Mouse (Mus musculus): Measurements from ENCODE around the gene Gm20388.

Gm20388 gene

GRCm38 (mm10) chr8:120685097-120685496, 774.5 kb downstream of the Gm20388 start:
- DNase-seq (ENCODE audit: low spot score), result no peak

- no peak for DNase-seq (ENCODE audit: low spot score)
Observed at GRCm38 (mm10) chr8:120685591-120685990, 775.0 kb downstream of the Gm20388 start.

DNA sequence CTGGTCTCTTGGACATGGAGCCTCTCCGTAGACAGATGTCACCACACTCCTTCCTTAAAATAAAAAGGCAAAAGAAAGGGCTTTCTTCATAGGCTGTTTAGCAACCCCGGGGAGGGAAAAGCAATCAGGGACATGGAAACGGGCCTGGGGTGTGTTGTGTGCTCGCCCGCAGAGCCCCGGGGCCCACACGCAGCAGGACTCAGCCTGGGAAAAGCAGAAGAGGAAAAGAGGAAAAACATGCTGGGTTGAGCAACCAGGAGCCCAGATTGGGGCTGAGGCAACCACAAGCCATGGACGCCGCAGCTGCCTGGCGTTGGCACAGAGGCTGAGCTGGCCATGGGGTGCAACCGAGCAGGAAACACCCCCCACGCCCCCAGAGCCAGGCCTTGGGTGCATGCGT, 775.4 kb downstream of the Gm20388 start:
- no peak for DNase-seq (ENCODE audit: low spot score)

DNA sequence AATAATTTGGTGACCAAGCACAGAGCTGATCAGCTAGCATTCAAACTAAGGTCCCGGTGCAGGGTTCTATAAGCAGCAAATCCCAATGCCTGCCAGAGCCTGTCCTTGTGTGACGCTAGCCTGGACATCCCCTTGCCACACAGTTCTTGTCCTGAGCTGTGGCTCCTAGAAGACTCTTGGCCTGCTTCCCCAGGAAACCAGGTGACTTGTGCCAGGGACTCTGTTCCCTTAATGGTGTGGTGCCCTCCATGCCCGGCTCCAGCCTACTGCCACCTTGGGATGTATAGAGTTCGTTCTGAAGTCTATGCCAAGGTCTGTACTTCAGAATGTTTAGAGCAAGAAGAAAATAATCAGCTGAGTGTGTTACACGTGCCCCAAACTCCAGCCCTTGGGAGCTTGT, 775.9 kb downstream of the Gm20388 start:
- no peak for DNase-seq (ENCODE audit: low spot score)

- no peak for DNase-seq (ENCODE audit: low spot score)
Observed at GRCm38 (mm10) chr8:120687786-120688185, 777.1 kb downstream of the Gm20388 start.

DNA sequence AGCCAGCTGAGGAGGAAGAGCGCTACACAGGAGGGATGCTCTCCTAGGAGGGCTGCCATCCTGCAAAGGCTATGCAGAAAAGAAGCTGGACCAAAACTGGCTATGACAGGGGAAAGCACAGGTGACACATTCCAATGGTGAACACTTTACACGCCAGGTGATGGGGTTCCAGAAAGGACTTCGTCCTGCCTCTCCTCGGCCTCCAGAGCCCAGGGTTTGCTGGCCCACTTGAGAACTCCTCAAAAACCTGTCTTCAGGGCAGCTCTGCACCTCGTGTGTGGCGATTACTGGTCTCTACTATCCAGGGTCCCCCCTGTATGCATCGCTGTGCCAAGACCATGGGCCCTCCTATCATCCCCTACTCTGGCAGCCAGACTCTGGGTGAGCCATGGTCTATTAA, 777.9 kb downstream of the Gm20388 start:
- no peak for DNase-seq (ENCODE audit: low spot score)

DNA sequence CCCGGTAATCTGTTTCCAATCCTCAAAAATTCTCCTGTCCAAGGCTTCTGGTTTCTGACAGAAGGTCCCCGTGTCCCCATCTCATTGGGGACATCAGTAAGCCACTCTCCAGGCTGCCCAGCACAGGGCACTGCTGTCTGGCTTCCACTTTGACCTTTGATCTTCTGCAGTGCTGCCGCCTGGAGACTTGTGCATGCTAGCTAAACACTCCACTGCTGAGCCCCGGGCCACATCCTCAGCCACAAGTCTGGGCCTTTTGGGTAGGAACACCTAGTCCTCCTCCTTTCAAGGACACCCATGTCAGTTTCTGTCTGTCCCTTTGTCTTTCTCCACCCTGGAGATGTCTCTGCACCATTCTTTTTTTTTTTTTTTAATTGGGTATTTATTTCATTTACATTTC, 782.3 kb downstream of the Gm20388 start:
- no peak for DNase-seq (ENCODE audit: low spot score)

DNA sequence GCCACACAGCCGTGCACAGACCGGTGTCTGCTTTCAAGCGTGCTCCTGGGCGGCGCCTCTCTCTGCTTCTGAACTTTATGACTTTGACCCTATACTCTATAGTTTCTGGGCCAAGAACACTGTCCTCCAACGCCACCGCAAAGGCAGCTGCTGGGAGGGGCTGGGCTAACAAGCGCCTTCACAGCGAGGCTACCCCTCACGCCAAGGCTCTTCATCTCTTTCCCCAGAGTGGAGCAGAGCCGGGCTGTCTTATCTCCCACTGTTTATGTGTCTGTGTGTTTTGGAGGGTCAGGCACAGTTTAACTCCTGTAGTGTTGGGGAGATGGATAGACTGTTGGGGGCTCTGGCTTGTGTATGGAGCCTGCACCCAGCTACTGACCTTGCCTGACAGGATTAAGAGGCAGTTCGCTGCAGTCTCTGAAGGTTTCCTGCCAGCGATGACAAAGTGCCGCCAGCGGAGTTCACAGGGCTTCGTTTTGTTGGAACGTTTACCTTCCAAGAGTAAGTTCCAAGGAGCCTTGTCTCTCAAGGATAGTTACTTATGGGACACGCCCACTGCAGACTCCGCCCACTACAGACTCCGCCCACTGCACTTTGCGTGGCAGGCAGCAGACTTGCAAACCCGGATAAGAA, 783.3 kb downstream of the Gm20388 start:
- DNase-seq (ENCODE audit: low spot score), result peak; percentile 51

DNA sequence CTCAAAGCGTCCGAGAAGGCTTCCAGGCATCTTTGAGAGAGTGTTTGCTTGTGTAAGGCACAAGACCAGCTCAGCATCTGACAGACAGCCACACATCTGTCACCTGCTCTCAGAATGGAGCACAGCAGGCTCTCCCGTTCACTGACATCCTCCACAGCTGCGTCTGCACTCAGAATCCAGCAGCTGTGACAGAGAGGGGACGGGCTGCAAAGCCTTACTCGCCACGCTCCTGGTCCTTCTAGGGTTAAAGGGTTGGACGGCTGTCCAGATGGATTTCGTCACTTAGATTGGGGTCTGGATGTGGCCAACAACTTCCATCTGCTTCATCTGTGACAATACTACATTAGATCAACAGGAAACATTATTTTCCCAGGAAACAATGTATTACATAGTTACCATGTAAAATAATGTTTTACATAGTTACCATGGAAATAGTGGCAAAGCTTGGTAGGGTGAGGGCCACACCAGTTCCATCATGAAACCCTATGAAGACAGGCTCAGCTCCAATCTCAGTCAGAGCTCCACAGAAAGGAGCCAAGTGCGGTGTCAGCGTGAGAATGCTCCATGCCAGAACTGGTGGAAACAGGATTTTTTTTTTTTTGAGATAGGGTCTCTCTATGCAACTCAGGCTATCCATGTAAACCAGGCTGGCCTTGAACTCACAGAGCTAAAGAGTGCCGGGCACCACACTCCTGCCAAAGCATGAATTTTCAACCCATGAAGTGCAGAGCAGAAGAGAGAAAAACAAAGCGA, 785.9 kb downstream of the Gm20388 start:
- DNase-seq (ENCODE audit: low spot score), result no peak

DNA sequence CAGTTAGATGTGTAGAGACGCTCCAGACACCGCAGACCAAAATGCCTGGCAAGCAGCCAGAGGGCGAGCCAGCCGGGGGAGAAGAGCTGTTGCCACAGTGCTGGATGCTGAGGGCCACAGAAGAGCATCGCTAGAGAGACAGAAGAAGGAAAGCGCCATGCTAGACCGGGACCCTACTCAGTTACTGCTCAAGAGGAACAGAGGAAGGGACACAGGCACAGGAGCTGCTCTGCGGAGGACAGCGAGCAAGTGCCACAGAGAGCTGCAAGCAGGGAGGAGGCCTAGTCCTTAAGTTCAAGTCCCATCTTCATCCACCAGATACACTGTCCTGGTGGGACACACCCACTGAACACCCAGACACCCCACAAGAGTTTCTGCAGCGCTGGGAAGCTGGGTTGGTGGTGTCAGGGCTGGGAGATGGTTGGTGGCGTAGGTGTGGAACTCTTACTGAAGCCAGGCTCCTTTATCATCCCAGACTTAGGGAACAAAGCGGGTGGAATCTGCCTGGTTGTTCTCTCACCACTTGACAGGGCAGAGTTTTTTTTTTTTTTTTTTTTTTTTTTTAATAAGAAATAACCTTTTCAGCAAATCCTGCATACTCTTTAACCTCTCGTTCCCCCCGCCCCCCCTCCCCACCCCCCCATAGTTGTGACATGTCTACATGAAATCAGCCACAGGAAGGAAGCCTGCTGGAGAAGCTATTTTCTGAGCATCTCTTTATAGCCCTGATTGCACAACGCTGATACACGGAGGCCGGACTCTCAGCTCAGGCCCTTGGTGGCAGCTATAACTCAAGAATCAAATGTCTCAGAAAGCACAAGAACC, 786.7 kb downstream of the Gm20388 start:
- no peak for DNase-seq (ENCODE audit: low spot score)

DNA sequence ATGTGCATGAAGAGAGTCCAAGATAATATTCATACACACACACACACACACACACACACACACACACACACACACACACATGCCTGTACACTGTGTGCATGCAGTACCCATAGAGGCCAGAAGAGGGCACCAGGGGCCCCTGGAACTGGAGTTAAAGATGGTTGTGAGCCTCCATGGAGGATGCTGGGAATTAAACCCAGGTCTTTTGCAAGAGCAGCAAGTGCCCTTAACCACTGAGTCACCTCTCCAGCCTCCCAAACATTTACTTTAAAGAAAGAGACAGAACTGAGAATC, 787.3 kb downstream of the Gm20388 start:
- DNase-seq (ENCODE audit: low spot score), result no peak

DNA sequence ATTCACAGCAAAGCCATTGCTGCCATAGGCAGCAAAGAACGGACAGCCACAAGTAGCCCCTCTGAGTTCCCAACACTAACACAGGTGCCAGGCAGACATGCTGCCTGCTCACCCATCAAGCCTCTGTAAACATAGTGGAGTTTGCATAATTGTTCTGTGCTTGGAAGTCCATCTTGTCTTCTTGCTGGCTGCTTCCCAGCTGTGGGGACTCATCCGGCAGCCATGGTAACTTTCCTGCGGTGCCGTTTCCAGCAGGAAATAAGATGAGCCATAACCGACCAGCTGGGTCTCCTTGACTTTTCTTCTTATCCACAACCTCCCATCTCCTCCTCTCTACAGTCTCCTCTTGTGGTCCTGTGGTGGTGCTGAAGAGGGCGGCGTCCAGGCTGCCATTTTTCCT, 787.8 kb downstream of the Gm20388 start:
- no peak for DNase-seq (ENCODE audit: low spot score)

DNA sequence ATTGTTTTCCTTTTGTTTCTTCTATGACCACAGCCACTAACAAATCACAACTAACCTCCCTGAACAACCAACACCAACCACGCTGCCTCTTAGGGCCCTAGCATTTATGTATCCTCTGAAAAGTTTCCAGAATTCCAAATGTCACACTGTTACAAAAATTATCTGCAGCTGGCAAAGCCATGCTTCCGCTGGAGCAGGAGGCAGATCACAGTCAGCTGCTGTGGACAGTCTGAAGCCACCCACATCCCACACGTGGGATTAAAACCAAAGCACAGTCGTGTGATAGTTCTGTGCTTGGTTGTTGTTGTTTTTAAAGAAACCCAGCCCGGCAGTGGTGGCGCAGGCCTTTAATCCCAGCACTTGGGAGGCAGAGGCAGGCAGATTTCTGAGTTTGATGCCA, 788.4 kb downstream of the Gm20388 start:
- DNase-seq (ENCODE audit: low spot score), result no peak

DNA sequence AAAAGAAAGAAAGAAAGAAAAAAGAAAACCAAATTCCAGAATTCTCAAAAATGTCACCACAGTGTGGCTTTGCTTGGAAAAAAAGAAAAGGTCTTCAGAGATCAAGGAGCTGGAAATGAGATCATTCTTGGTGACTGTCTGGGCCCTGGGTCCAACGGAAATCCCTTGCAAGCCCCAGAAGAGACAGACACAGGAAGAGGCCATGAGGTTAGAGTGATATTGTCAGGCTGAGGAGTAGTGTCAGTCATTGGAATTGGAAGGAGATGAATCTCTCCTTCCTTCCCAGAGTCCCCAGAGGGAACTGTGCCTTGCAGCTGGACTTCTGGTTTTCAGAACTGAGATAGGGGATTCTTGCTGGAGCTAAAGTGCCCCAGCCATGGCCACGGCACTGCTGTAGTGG, 788.9 kb downstream of the Gm20388 start:
- DNase-seq (ENCODE audit: low spot score), result no peak

DNA sequence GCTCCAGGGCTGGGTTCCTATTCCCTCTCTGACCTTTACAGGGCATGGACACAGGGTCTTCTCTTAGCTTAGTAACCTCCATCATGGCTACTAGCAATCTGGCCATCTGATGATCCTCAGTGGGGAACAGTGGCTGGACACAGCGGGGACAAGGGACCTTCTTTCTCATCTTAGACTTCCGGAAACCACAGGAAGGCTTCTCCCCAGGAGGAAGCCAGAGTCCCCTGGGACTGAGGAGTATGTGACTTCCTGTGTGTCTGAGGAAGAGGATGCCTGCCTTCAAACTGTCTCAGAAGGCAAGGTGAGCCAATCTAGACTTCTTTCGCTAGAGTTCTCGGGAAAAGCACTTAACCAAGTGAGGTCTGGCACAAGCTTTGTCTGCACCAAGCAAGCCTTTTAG, 789.4 kb downstream of the Gm20388 start:
- no peak for DNase-seq (ENCODE audit: low spot score)

DNA sequence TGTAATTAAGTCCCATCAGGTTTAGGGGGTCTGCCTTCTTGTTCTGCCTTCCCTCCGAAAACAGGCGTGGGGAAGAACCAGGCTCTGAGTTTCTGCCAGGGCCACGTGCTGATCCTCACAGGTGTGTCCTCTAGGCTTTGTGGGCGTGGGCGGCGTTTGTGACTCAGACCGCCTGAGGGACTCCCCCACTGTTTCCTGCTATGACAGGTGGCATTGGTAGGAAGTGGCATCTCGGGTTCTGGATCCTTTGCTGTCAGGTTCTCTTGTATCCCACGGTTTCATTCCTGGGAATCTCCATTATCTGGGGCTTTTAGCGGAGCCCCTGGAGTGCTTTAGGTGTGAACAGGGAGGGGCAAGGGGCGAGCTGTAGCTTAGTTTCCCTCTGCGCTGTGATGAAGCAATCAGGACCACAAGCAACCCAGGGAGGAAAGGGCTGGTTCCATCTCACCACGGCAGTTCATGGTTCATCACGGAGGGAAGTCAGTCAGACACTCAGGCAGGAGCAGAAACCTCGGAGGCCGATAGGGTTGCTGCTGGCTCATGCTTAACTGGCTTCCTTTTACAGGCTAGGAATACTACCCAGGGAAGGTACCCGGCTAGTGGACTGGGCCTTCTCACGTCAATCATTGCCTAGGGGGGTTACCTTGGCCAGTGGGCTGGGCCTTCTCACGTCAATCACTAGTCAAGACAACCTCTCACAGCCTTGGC, 791.3 kb downstream of the Gm20388 start:
- DNase-seq (ENCODE audit: low spot score), result no peak

DNA sequence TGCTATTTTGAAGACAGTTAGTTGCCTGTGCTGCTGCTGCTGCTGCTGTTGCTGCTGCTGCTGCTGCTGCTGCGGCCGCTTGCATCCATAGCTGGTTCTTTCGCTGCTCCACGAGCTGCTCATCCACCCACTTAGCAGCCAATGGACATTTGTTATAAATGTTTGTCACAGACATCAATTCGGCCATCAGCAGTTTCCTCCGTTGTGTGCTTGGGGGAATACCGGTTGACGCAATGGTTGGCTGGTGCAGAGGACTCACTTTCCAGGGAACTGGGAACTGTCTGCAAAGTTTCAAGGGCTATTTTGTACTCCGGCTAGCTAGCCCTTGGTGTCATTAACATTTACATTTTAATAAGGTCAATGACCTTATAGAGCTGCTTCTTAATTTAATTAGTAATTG, 793.6 kb downstream of the Gm20388 start:
- DNase-seq (ENCODE audit: low spot score), result no peak

- DNase-seq (ENCODE audit: low spot score), result no peak
Observed at GRCm38 (mm10) chr8:120705163-120705562, 794.5 kb downstream of the Gm20388 start.

- no peak for DNase-seq (ENCODE audit: low spot score)
Observed at GRCm38 (mm10) chr8:120706193-120706592, 795.6 kb downstream of the Gm20388 start.

GRCm38 (mm10) chr8:120709176-120709575, 798.5 kb downstream of the Gm20388 start:
- no peak for DNase-seq (ENCODE audit: low spot score)

DNA sequence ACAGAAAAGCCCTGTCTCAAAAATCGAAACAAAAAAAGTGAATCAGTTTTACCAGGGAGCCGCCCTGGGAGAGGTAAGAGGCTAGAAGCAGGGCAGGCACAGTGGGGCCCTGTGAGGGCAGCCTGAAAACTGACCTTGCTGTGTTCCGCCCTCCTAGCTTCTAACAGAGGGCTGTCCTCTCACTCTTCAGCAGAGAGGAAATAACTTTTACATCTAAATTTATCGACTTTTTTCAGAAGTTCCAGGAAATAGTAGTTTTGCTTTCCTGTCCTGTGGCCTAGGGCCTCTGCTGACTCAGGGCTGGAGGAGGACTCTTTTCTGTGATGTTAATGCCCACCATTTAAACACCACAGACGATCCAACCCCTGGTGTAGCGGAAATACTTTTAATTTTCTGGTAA, 804.6 kb downstream of the Gm20388 start:
- DNase-seq (ENCODE audit: low spot score), result no peak

- no peak for DNase-seq (ENCODE audit: low spot score)
Observed at GRCm38 (mm10) chr8:120715996-120716680, 805.5 kb downstream of the Gm20388 start.

All from urinary bladder, postnatal 25 days (tissue).